ENCODE assay signal across 10 mouse cellular contexts in genomic region chr8:114715318-114716070, GRCm38 (mm10).
DNase-seq lines count a peak whose midpoint lies in the region; ATAC-seq and TF ChIP-seq lines count a peak whose summit lies in the region.
"Had no signal": no experiment of that assay in that cellular context is flagged by ENCODE, and none has a peak within 500 bp of the region (broad histone marks: within the 10 kb centered on the region; RNA-seq: fewer than 3 reads in every experiment).

No protein-coding gene starts in this region.

- no peaks in the 10 kb centered on the region; the same call in 1 of the 2 replicates for H3K4me1 ChIP-seq in cerebellum, adult 2 months (ENCODE audit: control insufficient read depth, insufficient read depth, low read length)
- peaks cover 6% of the 10 kb centered on the region; the same call in 1 of the 2 replicates for H3K4me1 ChIP-seq in liver, adult 2 months (ENCODE audit: control insufficient read depth, insufficient read depth, low read length)
- H3K4me1 ChIP-seq in liver, embryonic 11.5 days (replicated peaks; ENCODE audit: control insufficient read depth, insufficient read depth, low read length) = no peaks in the 10 kb centered on the region
- no peaks in the 10 kb centered on the region for H3K4me1 ChIP-seq in bone marrow, adult 2 months (ENCODE audit: control insufficient read depth, insufficient read depth, low read length)

- no peaks in the 10 kb centered on the region for H3K9me3 ChIP-seq in liver, embryonic 11.5 days (ENCODE audit: control insufficient read depth, low read length)
- H3K9me3 ChIP-seq: forebrain, embryonic 10.5 days; limb, embryonic 12.5 days had no signal

- H3K27me3 ChIP-seq in cerebellum, adult 2 months (ENCODE audit: control insufficient read depth, insufficient read depth, low read length) = no peaks in the 10 kb centered on the region
- H3K27me3 ChIP-seq in liver, adult 2 months (ENCODE audit: control insufficient read depth, insufficient read depth, low read length) = no peaks in the 10 kb centered on the region
- no peaks in the 10 kb centered on the region for H3K27me3 ChIP-seq in liver, embryonic 11.5 days (replicated peaks; ENCODE audit: control insufficient read depth, insufficient read depth, low read length)
- H3K27me3 ChIP-seq: limb, embryonic 12.5 days had no signal

- whole genome bisulfite sequencing in cerebellum, adult 2 months = 67% methylated on average over 13 of the region's 13 CpGs
- WGBS in liver, adult 2 months = 77% methylated on average over 13 of the region's 13 CpGs
- 62% methylated on average over 13 of the region's 13 CpGs for WGBS in liver, embryonic 11.5 days
- WGBS in bone marrow, adult 2 months = 69% methylated on average over 13 of the region's 13 CpGs

- H3K36me3 ChIP-seq in liver, adult 2 months (ENCODE audit: control insufficient read depth, insufficient read depth, low read length) = 0 out of 2 replicates have a peak, but pooled peaks cover 3% of the 10 kb centered on the region
- no peaks in the 10 kb centered on the region for H3K36me3 ChIP-seq in liver, embryonic 11.5 days (ENCODE audit: control insufficient read depth, insufficient read depth, low read length)
- H3K36me3 ChIP-seq: limb, embryonic 12.5 days had no signal

- peak; percentile 22 to 30 for DNase-seq in cerebellum, adult 2 months
- peak; percentile 14 for DNase-seq in liver, adult 2 months (ENCODE audit: extremely low read depth, low read depth, low spot score)
- no peak for DNase-seq in liver, embryonic 11.5 days (ENCODE audit: low spot score)
- DNase-seq in ovary, postnatal 14 days (ENCODE audit: low spot score) = no peak
- no peak for DNase-seq in spleen, postnatal 36 days (ENCODE audit: low spot score in 2 of 2)

- H3K4me2 ChIP-seq in liver, embryonic 11.5 days = no peak overlapping the region
- H3K4me2 ChIP-seq: limb, embryonic 12.5 days had no signal

- H3K9ac ChIP-seq in liver, adult 2 months (ENCODE audit: low read depth, low read length) = no peak overlapping the region
- H3K9ac ChIP-seq in liver, embryonic 11.5 days (ENCODE audit: low read depth, low read length) = no peak overlapping the region
- H3K9ac ChIP-seq: limb, embryonic 12.5 days had no signal

- H3K79me2 ChIP-seq in liver, adult 2 months (ENCODE audit: control insufficient read depth, insufficient read depth, low read length) = no peaks in the 10 kb centered on the region

- no peak overlapping the region for H3K27ac ChIP-seq in cerebellum, adult 2 months (ENCODE audit: insufficient read depth, low read length)
- no peak overlapping the region for H3K27ac ChIP-seq in liver, adult 2 months (replicated peaks; ENCODE audit: insufficient read depth, low read depth, low read length)
- H3K27ac ChIP-seq in liver, embryonic 11.5 days (ENCODE audit: low read depth, low read length) = no peak overlapping the region
- no peak overlapping the region for H3K27ac ChIP-seq in bone marrow, adult 2 months (ENCODE audit: control insufficient read depth, insufficient read depth, low read depth, low read length, poor library complexity)
- H3K27ac ChIP-seq: forebrain, embryonic 10.5 days had no signal

- no peak overlapping the region for H3K4me3 ChIP-seq in cerebellum, adult 2 months (replicated peaks; ENCODE audit: insufficient read depth, low read depth, low read length)
- no peak overlapping the region for H3K4me3 ChIP-seq in liver, adult 2 months (ENCODE audit: insufficient read depth, low read depth, low read length)
- H3K4me3 ChIP-seq in liver, embryonic 11.5 days (ENCODE audit: low read depth, low read length) = no peak overlapping the region
- H3K4me3 ChIP-seq in bone marrow, adult 2 months (replicated peaks; ENCODE audit: control insufficient read depth, low read depth, low read length) = no peak overlapping the region
- H3K4me3 ChIP-seq: forebrain, embryonic 10.5 days; limb, embryonic 12.5 days had no signal

- TF ChIP-seq CTCF in cerebellum, adult 2 months (IDR thresholded peaks at IDR 0.05; ENCODE audit: borderline replicate concordance, insufficient read depth, low read depth, low read length) = peak; percentile 56
- TF ChIP-seq CTCF in liver, adult 2 months (IDR thresholded peaks at IDR 0.05; ENCODE audit: low read depth, low read length) = peak; percentile 69
- peak; percentile 48; the same call in 1 of the 2 replicates for TF ChIP-seq CTCF in bone marrow, adult 2 months (IDR thresholded peaks at IDR 0.05; ENCODE audit: control insufficient read depth, insufficient read depth, low read length)

- no peak for TF ChIP-seq POLR2A in cerebellum, adult 2 months (IDR thresholded peaks at IDR 0.05; ENCODE audit: borderline replicate concordance, insufficient read depth, low read length)
- TF ChIP-seq POLR2A in liver, adult 2 months (IDR thresholded peaks at IDR 0.05; ENCODE audit: extremely low read depth, insufficient read depth, low read length) = no peak
- TF ChIP-seq POLR2A in bone marrow, adult 2 months (IDR thresholded peaks at IDR 0.05; ENCODE audit: borderline replicate concordance, control insufficient read depth, low read depth, low read length) = no peak

- no peak for ATAC-seq in cerebellum, adult (ENCODE audit: insufficient number of reproducible peaks, low FRiP score, low TSS enrichment)
- no peak for ATAC-seq in liver, embryonic 11.5 days (replicated peaks; ENCODE audit: low FRiP score)
- ATAC-seq in megakaryocyte, adult 5-6 weeks (ENCODE audit: poor library complexity, severe bottlenecking) = peak; percentile 63; the same call in 1 of the 2 replicates

Comparison
In these comparisons a context has a peak if more than half of its experiments do, and no peak if none do; other contexts are left out.
1. DNase-seq: peak in cerebellum, adult 2 months (2 of 2) and liver, adult 2 months (single experiment); none in liver, embryonic 11.5 days (single experiment), ovary, postnatal 14 days (single experiment) and spleen, postnatal 36 days (0 of 2).
2. Peak in every context shown above with its lines, with median percentiles within 50 percentile points of each other: CTCF ChIP-seq.